Comparison of ENCODE assay signal across 8 mouse cellular contexts in genomic region chr2:49811871-49812363, GRCm38 (mm10). TPM values are rescaled to one million over a fixed set of nuclear protein-coding genes. Genes with fewer than 3 reads are reported as not detected.
DNase-seq lines count a peak whose midpoint lies in the region; ATAC-seq and TF ChIP-seq lines count a peak whose summit lies in the region.

No protein-coding gene starts in this region.

- H3K9me3 ChIP-seq in forebrain, embryonic 13.5 days (replicated peaks), result no peaks in the 10 kb centered on the region
- no peaks in the 10 kb centered on the region for H3K9me3 ChIP-seq in forebrain, postnatal 0 days (ENCODE audit: low read length)
- no peaks in the 10 kb centered on the region for H3K9me3 ChIP-seq in E14TG2a.4 (ENCODE audit: low read length)
- no peaks in the 10 kb centered on the region for H3K9me3 ChIP-seq in stomach, embryonic 15.5 days

- no peaks in the 10 kb centered on the region for H3K36me3 ChIP-seq in forebrain, embryonic 13.5 days (ENCODE audit: poor library complexity, severe bottlenecking)
- no peaks in the 10 kb centered on the region for H3K36me3 ChIP-seq in forebrain, postnatal 0 days (ENCODE audit: insufficient read depth)
- no peaks in the 10 kb centered on the region for H3K36me3 ChIP-seq in E14TG2a.4 (ENCODE audit: insufficient read depth, low read length)
- H3K36me3 ChIP-seq in stomach, embryonic 15.5 days, result no peaks in the 10 kb centered on the region

- no peak overlapping the region for H3K4me3 ChIP-seq in forebrain, embryonic 13.5 days
- H3K4me3 ChIP-seq in forebrain, postnatal 0 days (ENCODE audit: low read depth, low read length), result no peak overlapping the region
- H3K4me3 ChIP-seq in E14TG2a.4 (replicated peaks; ENCODE audit: low read length), result peak overlapping the region; percentile 50
- H3K4me3 ChIP-seq in stomach, embryonic 15.5 days (replicated peaks), result no peak overlapping the region

- no peaks in the 10 kb centered on the region for H3K27me3 ChIP-seq in forebrain, embryonic 13.5 days
- no peaks in the 10 kb centered on the region for H3K27me3 ChIP-seq in forebrain, postnatal 0 days (ENCODE audit: insufficient read depth, low read length)
- peaks cover 16% of the 10 kb centered on the region for H3K27me3 ChIP-seq in E14TG2a.4 (ENCODE audit: insufficient read depth, low read length)
- H3K27me3 ChIP-seq in stomach, embryonic 15.5 days (replicated peaks), result no peaks in the 10 kb centered on the region

- H3K9ac ChIP-seq in forebrain, embryonic 13.5 days, result no peak overlapping the region
- no peak overlapping the region for H3K9ac ChIP-seq in forebrain, postnatal 0 days
- H3K9ac ChIP-seq in stomach, embryonic 15.5 days, result no peak overlapping the region

- 0 out of 2 replicates have a peak, but pooled peaks have one; percentile 10 for ATAC-seq in forebrain, embryonic 13.5 days
- ATAC-seq in forebrain, postnatal 0 days, result no peak
- ATAC-seq in stomach, embryonic 15.5 days (ENCODE audit: insufficient read depth, low FRiP score, low read depth), result no peak

- peaks cover 13% of the 10 kb centered on the region for H3K4me1 ChIP-seq in forebrain, embryonic 13.5 days
- H3K4me1 ChIP-seq in forebrain, postnatal 0 days (ENCODE audit: insufficient read depth), result 0 out of 2 replicates have a peak, but pooled peaks cover 9% of the 10 kb centered on the region
- H3K4me1 ChIP-seq in E14TG2a.4 (replicated peaks; ENCODE audit: low read depth, low read length), result peaks cover 65% of the 10 kb centered on the region
- peaks cover 7% of the 10 kb centered on the region; the same call in 1 of the 2 replicates for H3K4me1 ChIP-seq in stomach, embryonic 15.5 days

- TF ChIP-seq CTCF in forebrain, postnatal 0 days (IDR thresholded peaks at IDR 0.05; ENCODE audit: low read depth), result no peak
- no peak for TF ChIP-seq CTCF in E14TG2a.4 (conservative IDR thresholded peaks at IDR 0.05; ENCODE audit: low read length)

- no peak overlapping the region for H3K4me2 ChIP-seq in forebrain, embryonic 13.5 days
- no peak overlapping the region for H3K4me2 ChIP-seq in forebrain, postnatal 0 days (ENCODE audit: low read depth)
- H3K4me2 ChIP-seq in stomach, embryonic 15.5 days, result peak overlapping the region; percentile 42

- H3K27ac ChIP-seq in forebrain, embryonic 13.5 days, result no peak overlapping the region
- H3K27ac ChIP-seq in forebrain, postnatal 0 days (ENCODE audit: low read depth, low read length), result no peak overlapping the region
- peak overlapping the region; percentile 86 for H3K27ac ChIP-seq in stomach, embryonic 15.5 days

- WGBS in forebrain, embryonic 13.5 days, result 17% methylated on average over 4 of the region's 4 CpGs
- WGBS in forebrain, postnatal 0 days, result 20% methylated on average over 4 of the region's 4 CpGs
- WGBS in large intestine, adult 2 months, result 16% methylated on average over 4 of the region's 4 CpGs
- WGBS in stomach, embryonic 15.5 days, result 22% methylated on average over 4 of the region's 4 CpGs

- no peak for DNase-seq in forebrain, postnatal 0 days
- peak; percentile 71 to 75 for DNase-seq in cerebellum, postnatal 10 days
- DNase-seq in large intestine, adult 2 months (ENCODE audit: low read depth, low spot score), result peak; percentile 53
- DNase-seq in layer of hippocampus, postnatal 25 days (ENCODE audit: extremely low spot score in 1 of 2, low spot score in 1 of 2), result no peak
- DNase-seq in embryo, embryonic 11 days, result no peak

RNA-seq across cellular contexts. Expression of gene Lypd6b, which starts 24.4 kb away (rescaled TPM):
- polyA plus RNA-seq in forebrain, embryonic 13.5 days (2015; fragmentation: Nextera tagmentation; extraction: Ambion mirVana), result 3.0 and 3.1 TPM in 2 replicates
- 18.6 and 23.3 TPM in 2 replicates for total RNA-seq in forebrain, postnatal 0 days (2014; rRNA removed)
- 18.0 and 22.2 TPM in 2 replicates for polyA plus RNA-seq in forebrain, postnatal 0 days (2015; fragmentation: Nextera tagmentation; extraction: Ambion mirVana)
- polyA plus RNA-seq in large intestine, adult 2 months (2012; rRNA removed), result 0.25 and 0.33 TPM in 2 replicates
- 18.0 and 18.1 TPM in 2 replicates for polyA plus RNA-seq in stomach, embryonic 15.5 days (2015; fragmentation: Nextera tagmentation; extraction: Ambion mirVana)
- total RNA-seq in layer of hippocampus, postnatal 25 days (2021), result 1 to 10 TPM; 4.2 to 4.3 TPM

Comparison
In these comparisons a context has a peak if more than half of its experiments do, and no peak if none do; other contexts are left out.
1. DNase-seq: peak in cerebellum, postnatal 10 days (2 of 2) and large intestine, adult 2 months (single experiment); none in forebrain, postnatal 0 days (single experiment), layer of hippocampus, postnatal 25 days (0 of 2) and embryo, embryonic 11 days (single experiment).